ENCODE assay signal across 12 mouse cellular contexts in genomic region chr5:31250716-31251115, GRCm38 (mm10). TPM values are rescaled to one million over a fixed set of nuclear protein-coding genes. Genes with fewer than 3 reads are reported as not detected.
DNase-seq lines count a peak whose midpoint lies in the region; ATAC-seq and TF ChIP-seq lines count a peak whose summit lies in the region.
"Had no signal": no experiment of that assay in that cellular context is flagged by ENCODE, and none has a peak within 500 bp of the region (broad histone marks: within the 10 kb centered on the region; RNA-seq: fewer than 3 reads in every experiment).

No protein-coding gene starts in this region.

- no peak overlapping the region for H3K4me3 ChIP-seq in liver, embryonic 12.5 days
- H3K4me3 ChIP-seq in embryonic facial prominence, embryonic 13.5 days, result no peak overlapping the region
- no peak overlapping the region for H3K4me3 ChIP-seq in hindbrain, postnatal 0 days (ENCODE audit: low read length)
- no peak overlapping the region for H3K4me3 ChIP-seq in neural tube, embryonic 13.5 days

- H3K27ac ChIP-seq in liver, embryonic 12.5 days, result no peak overlapping the region
- peak overlapping the region; percentile 84 for H3K27ac ChIP-seq in embryonic facial prominence, embryonic 13.5 days
- no peak overlapping the region for H3K27ac ChIP-seq in hindbrain, postnatal 0 days
- H3K27ac ChIP-seq in neural tube, embryonic 13.5 days (replicated peaks), result no peak overlapping the region
- H3K27ac ChIP-seq: liver, embryonic 13.5 days had no signal

- no peak for TF ChIP-seq CTCF in hindbrain, postnatal 0 days (IDR thresholded peaks at IDR 0.05; ENCODE audit: low read depth)

- no peak for DNase-seq in liver
- DNase-seq in hindbrain, postnatal 0 days (ENCODE audit: low spot score), result no peak
- DNase-seq in urinary bladder, postnatal 25 days (ENCODE audit: low spot score), result no peak
- DNase-seq in urinary bladder, postnatal 4 days (ENCODE audit: low spot score in 2 of 2), result no peak
- DNase-seq in lung, postnatal 14 days, result no peak
- DNase-seq: right cerebral cortex, postnatal 25 days had no signal

- H3K27me3 ChIP-seq in liver, embryonic 12.5 days (replicated peaks), result no peaks in the 10 kb centered on the region
- H3K27me3 ChIP-seq in embryonic facial prominence, embryonic 13.5 days, result no peaks in the 10 kb centered on the region
- no peaks in the 10 kb centered on the region for H3K27me3 ChIP-seq in hindbrain, postnatal 0 days (ENCODE audit: insufficient read depth, low read length)
- H3K27me3 ChIP-seq in neural tube, embryonic 13.5 days, result no peaks in the 10 kb centered on the region
- H3K27me3 ChIP-seq: CH12.LX; liver, embryonic 13.5 days had no signal

- WGBS in liver, embryonic 12.5 days (ENCODE audit: insufficient replicate concordance), result 75% methylated on average over 4 of the region's 4 CpGs
- WGBS in embryonic facial prominence, embryonic 13.5 days, result 27% methylated on average over 4 of the region's 4 CpGs
- WGBS in hindbrain, postnatal 0 days, result 56% methylated on average over 4 of the region's 4 CpGs
- 78% methylated on average over 4 of the region's 4 CpGs for WGBS in neural tube, embryonic 13.5 days

- H3K9me3 ChIP-seq in liver, embryonic 12.5 days (replicated peaks), result no peaks in the 10 kb centered on the region
- no peaks in the 10 kb centered on the region for H3K9me3 ChIP-seq in embryonic facial prominence, embryonic 13.5 days
- no peaks in the 10 kb centered on the region for H3K9me3 ChIP-seq in hindbrain, postnatal 0 days (ENCODE audit: low read length)
- H3K9me3 ChIP-seq in neural tube, embryonic 13.5 days, result no peaks in the 10 kb centered on the region
- H3K9me3 ChIP-seq: liver, embryonic 13.5 days had no signal

- peak overlapping the region; percentile 65; the same call in 1 of the 2 replicates for H3K4me2 ChIP-seq in liver, embryonic 12.5 days
- H3K4me2 ChIP-seq in embryonic facial prominence, embryonic 13.5 days, result 0 out of 2 replicates have a peak overlapping the region, but pooled peaks have one; percentile 51
- H3K4me2 ChIP-seq in hindbrain, postnatal 0 days (ENCODE audit: low read depth, low read length), result no peak overlapping the region
- H3K4me2 ChIP-seq in neural tube, embryonic 13.5 days, result no peak overlapping the region

- no peak overlapping the region for H3K9ac ChIP-seq in liver, embryonic 12.5 days
- H3K9ac ChIP-seq in embryonic facial prominence, embryonic 13.5 days, result peak overlapping the region; percentile 67; the same call in 1 of the 2 replicates
- no peak overlapping the region for H3K9ac ChIP-seq in hindbrain, postnatal 0 days (replicated peaks; ENCODE audit: low read length)
- H3K9ac ChIP-seq in neural tube, embryonic 13.5 days, result no peak overlapping the region

- ATAC-seq in liver, embryonic 12.5 days, result no peak
- no peak for ATAC-seq in embryonic facial prominence, embryonic 13.5 days (ENCODE audit: insufficient number of reproducible peaks, insufficient read depth, low FRiP score, low TSS enrichment, low read depth)
- ATAC-seq in hindbrain, postnatal 0 days, result peak; percentile 45; the same call in 1 of the 2 replicates
- ATAC-seq in neural tube, embryonic 13.5 days (ENCODE audit: low read depth), result 0 out of 2 replicates have a peak, but pooled peaks have one; percentile 28

- H3K36me3 ChIP-seq in liver, embryonic 12.5 days, result peaks cover 88% of the 10 kb centered on the region
- peaks cover 92% of the 10 kb centered on the region for H3K36me3 ChIP-seq in embryonic facial prominence, embryonic 13.5 days
- peaks cover 73% of the 10 kb centered on the region for H3K36me3 ChIP-seq in hindbrain, postnatal 0 days (ENCODE audit: insufficient read depth, low read length)
- H3K36me3 ChIP-seq in neural tube, embryonic 13.5 days, result peaks cover 98% of the 10 kb centered on the region

- peaks cover 27% of the 10 kb centered on the region for H3K4me1 ChIP-seq in liver, embryonic 12.5 days
- H3K4me1 ChIP-seq in embryonic facial prominence, embryonic 13.5 days, result peaks cover 35% of the 10 kb centered on the region
- H3K4me1 ChIP-seq in hindbrain, postnatal 0 days (ENCODE audit: insufficient read depth, low read length), result no peaks in the 10 kb centered on the region
- H3K4me1 ChIP-seq in neural tube, embryonic 13.5 days (replicated peaks), result peaks cover 11% of the 10 kb centered on the region

RNA-seq across cellular contexts. Expression of gene Krtcap3, which starts 0.8 kb away (rescaled TPM):
- 4.6 and 6.1 TPM in 2 replicates for polyA plus RNA-seq in liver, embryonic 12.5 days (2016; fragmentation: Nextera tagmentation; extraction: Ambion mirVana)
- 15.4 and 16.2 TPM in 2 replicates for polyA plus RNA-seq in embryonic facial prominence, embryonic 13.5 days (2015; fragmentation: Nextera tagmentation; extraction: Ambion mirVana)
- 2.4 and 3.2 TPM in 2 replicates for total RNA-seq in hindbrain, postnatal 0 days (2014; rRNA removed)
- polyA plus RNA-seq in hindbrain, postnatal 0 days (2015; fragmentation: Nextera tagmentation; extraction: Ambion mirVana), result 2.5 and 2.9 TPM in 2 replicates
- polyA plus RNA-seq in neural tube, embryonic 13.5 days (2015; fragmentation: Nextera tagmentation; extraction: Ambion mirVana), result 4.5 and 4.7 TPM in 2 replicates

RNA-seq across cellular contexts. Expression of gene Gm9970, which starts 9.7 kb away (rescaled TPM):
- not detected in 2 replicates for polyA plus RNA-seq in liver, embryonic 12.5 days (2016; fragmentation: Nextera tagmentation; extraction: Ambion mirVana)
- polyA plus RNA-seq in embryonic facial prominence, embryonic 13.5 days (2015; fragmentation: Nextera tagmentation; extraction: Ambion mirVana), result 0.54 TPM in 1 of 2 replicates, not detected in the other
- total RNA-seq in hindbrain, postnatal 0 days (2014; rRNA removed), result 7.0 TPM in 1 of 2 replicates, not detected in the other
- 0.29 and 0.84 TPM in 2 replicates for polyA plus RNA-seq in hindbrain, postnatal 0 days (2015; fragmentation: Nextera tagmentation; extraction: Ambion mirVana)
- polyA plus RNA-seq in neural tube, embryonic 13.5 days (2015; fragmentation: Nextera tagmentation; extraction: Ambion mirVana), result not detected in 2 replicates
- total RNA-seq: CH12.LX had no signal
- polyA plus RNA-seq: activated CD4-positive, CD25-positive, alpha-beta regulatory T cell, adult 4 months; liver, embryonic 13.5 days had no signal

RNA-seq across cellular contexts. Expression of gene Nrbp1, which starts 10.1 kb away (rescaled TPM):
- 60.1 and 64.8 TPM in 2 replicates for polyA plus RNA-seq in liver, embryonic 12.5 days (2016; fragmentation: Nextera tagmentation; extraction: Ambion mirVana)
- 159 and 161 TPM in 2 replicates for polyA plus RNA-seq in embryonic facial prominence, embryonic 13.5 days (2015; fragmentation: Nextera tagmentation; extraction: Ambion mirVana)
- total RNA-seq in hindbrain, postnatal 0 days (2014; rRNA removed), result 100 and 124 TPM in 2 replicates
- polyA plus RNA-seq in hindbrain, postnatal 0 days (2015; fragmentation: Nextera tagmentation; extraction: Ambion mirVana), result 134 and 139 TPM in 2 replicates
- 164 and 171 TPM in 2 replicates for polyA plus RNA-seq in neural tube, embryonic 13.5 days (2015; fragmentation: Nextera tagmentation; extraction: Ambion mirVana)

RNA-seq across cellular contexts. Expression of gene Ppm1g, which starts 30.2 kb away (rescaled TPM):
- polyA plus RNA-seq in liver, embryonic 12.5 days (2016; fragmentation: Nextera tagmentation; extraction: Ambion mirVana), result 195 and 204 TPM in 2 replicates
- 130 and 139 TPM in 2 replicates for polyA plus RNA-seq in embryonic facial prominence, embryonic 13.5 days (2015; fragmentation: Nextera tagmentation; extraction: Ambion mirVana)
- total RNA-seq in hindbrain, postnatal 0 days (2014; rRNA removed), result 67.4 and 90.4 TPM in 2 replicates
- polyA plus RNA-seq in hindbrain, postnatal 0 days (2015; fragmentation: Nextera tagmentation; extraction: Ambion mirVana), result 155 and 157 TPM in 2 replicates
- polyA plus RNA-seq in neural tube, embryonic 13.5 days (2015; fragmentation: Nextera tagmentation; extraction: Ambion mirVana), result 161 and 170 TPM in 2 replicates

RNA-seq across cellular contexts. Expression of gene Ift172, which starts 40.2 kb away (rescaled TPM):
- polyA plus RNA-seq in liver, embryonic 12.5 days (2016; fragmentation: Nextera tagmentation; extraction: Ambion mirVana), result 8.7 and 10.3 TPM in 2 replicates
- 44.8 and 47.1 TPM in 2 replicates for polyA plus RNA-seq in embryonic facial prominence, embryonic 13.5 days (2015; fragmentation: Nextera tagmentation; extraction: Ambion mirVana)
- total RNA-seq in hindbrain, postnatal 0 days (2014; rRNA removed), result 38.2 and 41.8 TPM in 2 replicates
- polyA plus RNA-seq in hindbrain, postnatal 0 days (2015; fragmentation: Nextera tagmentation; extraction: Ambion mirVana), result 16.7 and 18.2 TPM in 2 replicates
- 33.3 and 36.7 TPM in 2 replicates for polyA plus RNA-seq in neural tube, embryonic 13.5 days (2015; fragmentation: Nextera tagmentation; extraction: Ambion mirVana)

Comparison
In these comparisons a context has a peak if more than half of its experiments do, and no peak if none do; other contexts are left out.
1. ATAC-seq: peak in hindbrain, postnatal 0 days (single experiment) and neural tube, embryonic 13.5 days (single experiment); none in liver, embryonic 12.5 days (single experiment) and embryonic facial prominence, embryonic 13.5 days (single experiment).
2. H3K4me2 ChIP-seq: peak in liver, embryonic 12.5 days (single experiment) and embryonic facial prominence, embryonic 13.5 days (single experiment); none in hindbrain, postnatal 0 days (single experiment) and neural tube, embryonic 13.5 days (single experiment).